Mouse (Mus musculus): Measurements from ENCODE around the gene Jund.

Gene Jund

DNA sequence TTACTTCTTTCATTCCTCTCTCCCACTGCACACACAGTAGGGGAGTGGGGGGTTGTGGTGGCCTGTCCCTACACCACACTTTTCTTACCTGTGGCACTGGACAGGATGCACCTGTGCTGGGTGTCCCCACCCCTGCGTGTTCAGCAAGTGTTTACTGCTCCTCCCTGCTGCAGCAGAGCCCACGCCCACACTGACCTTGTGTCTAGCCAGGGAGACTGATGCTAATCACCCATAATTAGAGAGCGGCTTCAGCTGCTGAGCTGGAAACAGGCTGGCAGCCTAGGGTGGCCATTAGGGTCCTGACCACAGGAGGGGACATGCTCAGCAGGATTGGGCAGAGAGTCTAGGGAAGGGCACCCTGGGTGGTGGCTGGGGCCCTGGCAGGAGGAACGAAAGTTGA, 24.0 kb upstream of the Jund start:
- no peak for DNase-seq (ENCODE audit: low spot score)

GRCm38 (mm10) chr8:70675336-70675735, 23.4 kb upstream of the Jund start:
- no peak for DNase-seq (ENCODE audit: low spot score)

DNA sequence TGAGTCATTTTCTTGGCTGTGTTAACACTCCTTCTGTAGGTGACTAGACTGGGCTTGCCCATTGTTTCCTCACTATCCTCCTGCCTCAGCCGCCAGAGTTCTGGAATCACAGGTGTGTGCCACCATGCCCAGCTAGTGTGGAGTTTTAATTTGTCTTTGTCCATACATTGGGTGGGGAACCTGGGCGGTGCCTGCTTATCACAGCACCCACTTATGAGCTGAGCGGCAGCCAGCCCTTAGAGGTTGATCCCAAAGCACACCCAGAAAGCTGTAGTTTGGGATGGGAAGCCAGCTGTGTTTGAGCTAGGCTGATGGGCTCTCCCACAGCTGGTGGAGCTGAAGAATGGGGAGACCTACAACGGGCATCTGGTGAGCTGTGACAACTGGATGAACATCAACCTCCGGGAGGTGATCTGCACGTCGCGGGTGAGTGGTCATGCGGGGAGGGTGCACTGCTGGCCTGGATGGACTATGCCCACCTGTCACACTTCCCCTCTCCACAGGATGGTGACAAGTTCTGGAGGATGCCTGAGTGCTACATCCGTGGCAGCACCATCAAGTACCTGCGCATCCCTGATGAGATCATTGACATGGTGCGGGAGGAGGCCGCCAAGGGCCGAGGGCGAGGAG, 21.2 kb upstream of the Jund start:
- DNase-seq (ENCODE audit: low spot score) = no peak

GRCm38 (mm10) chr8:70678679-70679078, 20.1 kb upstream of the Jund start:
- no peak for DNase-seq (ENCODE audit: low spot score)

DNA sequence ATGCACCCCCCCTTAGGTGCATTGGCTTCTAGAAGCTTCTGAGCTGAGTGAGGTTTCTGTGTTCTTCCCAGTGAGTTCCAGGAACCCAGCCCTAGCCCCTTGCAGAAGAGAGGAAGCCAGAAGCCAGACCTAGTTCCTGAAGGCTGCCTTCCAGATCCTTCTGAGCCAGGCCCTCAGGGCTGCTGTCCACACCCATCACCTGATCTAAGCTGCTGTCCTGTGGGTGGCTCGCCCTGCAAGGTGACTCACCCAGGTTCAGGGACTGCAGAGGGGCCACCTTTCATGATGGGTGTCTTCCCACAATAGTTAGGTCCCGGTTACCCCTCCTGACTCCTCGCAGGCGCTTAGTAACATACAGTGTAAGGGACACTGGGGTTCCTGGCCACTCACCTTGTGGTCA, 19.3 kb upstream of the Jund start:
- no peak for DNase-seq (ENCODE audit: low spot score)

DNA sequence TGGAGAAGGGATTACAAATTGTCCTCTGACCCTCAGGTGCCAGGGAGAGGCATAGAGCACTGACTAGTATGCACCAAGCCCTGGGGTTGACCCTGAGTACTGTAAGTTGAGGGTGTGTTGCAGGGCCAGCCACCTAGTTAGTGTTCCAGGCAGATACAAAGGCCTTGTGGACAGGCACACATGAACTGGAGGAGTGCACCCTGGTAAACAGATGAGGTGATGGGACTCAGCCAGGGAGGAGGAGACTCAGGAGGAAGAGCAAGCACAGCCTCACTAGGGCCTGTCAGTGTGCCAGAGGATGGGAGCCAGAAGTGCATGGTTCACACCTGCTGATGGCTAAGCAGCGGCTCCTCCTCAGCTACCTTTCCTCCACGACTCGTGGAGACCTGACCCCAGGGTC, 18.7 kb upstream of the Jund start:
- DNase-seq (ENCODE audit: low spot score) = no peak

GRCm38 (mm10) chr8:70681410-70681809, 17.3 kb upstream of the Jund start:
- DNase-seq (ENCODE audit: low spot score) = no peak

GRCm38 (mm10) chr8:70682193-70682592, 16.6 kb upstream of the Jund start:
- no peak for DNase-seq (ENCODE audit: low spot score)

GRCm38 (mm10) chr8:70682692-70683091, 16.1 kb upstream of the Jund start:
- DNase-seq (ENCODE audit: low spot score) = no peak

DNA sequence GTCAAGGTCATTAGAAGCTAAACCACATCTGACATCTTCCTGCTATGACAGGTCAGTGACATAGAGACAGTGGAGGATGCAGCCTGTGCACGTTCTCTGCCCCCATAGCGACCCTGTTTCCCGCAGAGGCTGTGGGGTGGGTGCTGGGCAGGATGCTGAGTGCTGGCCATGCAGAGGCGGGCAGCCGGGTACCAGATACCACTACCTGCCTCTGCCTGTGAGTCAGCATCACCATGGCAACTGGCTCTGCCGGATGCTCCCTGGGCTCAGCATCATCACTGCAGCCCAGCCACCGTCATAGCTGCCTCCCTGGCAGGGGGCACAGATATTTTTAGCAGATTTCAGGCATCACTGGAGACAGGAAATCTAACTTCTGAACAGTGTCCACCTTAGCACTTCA, 14.5 kb upstream of the Jund start:
- DNase-seq (ENCODE audit: low spot score) = no peak

GRCm38 (mm10) chr8:70687576-70687975, 11.2 kb upstream of the Jund start:
- DNase-seq (ENCODE audit: low spot score) = no peak

GRCm38 (mm10) chr8:70688136-70688535, 10.6 kb upstream of the Jund start:
- DNase-seq (ENCODE audit: low spot score) = no peak

- DNase-seq (ENCODE audit: low spot score) = no peak
These were observed 8.8 kb upstream of the Jund start for GRCm38 (mm10) chr8:70689892-70690390.

- no peak for DNase-seq (ENCODE audit: low spot score)
These were observed 7.5 kb upstream of the Jund start for GRCm38 (mm10) chr8:70691230-70691629.

- peak; percentile 79 for DNase-seq (ENCODE audit: low spot score)
These were observed 7.0 kb upstream of the Jund start for GRCm38 (mm10) chr8:70691727-70692231.

DNA sequence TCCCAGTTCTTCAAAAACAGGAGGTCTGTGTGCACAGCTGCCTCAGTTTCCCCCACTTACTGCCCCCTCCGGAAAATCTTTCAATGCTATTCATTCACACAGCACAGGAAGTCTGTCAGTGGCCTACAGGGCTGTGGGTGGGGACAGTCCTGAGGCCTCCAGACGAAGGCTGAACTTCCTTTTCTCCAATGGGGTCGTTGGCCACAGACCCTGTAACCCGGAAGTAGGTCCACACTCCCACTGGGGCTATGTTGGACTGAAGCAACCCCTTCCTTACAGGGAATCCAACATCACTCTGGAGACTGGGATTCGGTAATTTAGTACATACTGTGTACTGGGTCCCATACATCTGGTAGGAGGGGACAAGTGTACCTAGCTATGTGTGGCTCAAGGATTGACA, 5.1 kb upstream of the Jund start:
- DNase-seq (ENCODE audit: low spot score) = no peak

DNA sequence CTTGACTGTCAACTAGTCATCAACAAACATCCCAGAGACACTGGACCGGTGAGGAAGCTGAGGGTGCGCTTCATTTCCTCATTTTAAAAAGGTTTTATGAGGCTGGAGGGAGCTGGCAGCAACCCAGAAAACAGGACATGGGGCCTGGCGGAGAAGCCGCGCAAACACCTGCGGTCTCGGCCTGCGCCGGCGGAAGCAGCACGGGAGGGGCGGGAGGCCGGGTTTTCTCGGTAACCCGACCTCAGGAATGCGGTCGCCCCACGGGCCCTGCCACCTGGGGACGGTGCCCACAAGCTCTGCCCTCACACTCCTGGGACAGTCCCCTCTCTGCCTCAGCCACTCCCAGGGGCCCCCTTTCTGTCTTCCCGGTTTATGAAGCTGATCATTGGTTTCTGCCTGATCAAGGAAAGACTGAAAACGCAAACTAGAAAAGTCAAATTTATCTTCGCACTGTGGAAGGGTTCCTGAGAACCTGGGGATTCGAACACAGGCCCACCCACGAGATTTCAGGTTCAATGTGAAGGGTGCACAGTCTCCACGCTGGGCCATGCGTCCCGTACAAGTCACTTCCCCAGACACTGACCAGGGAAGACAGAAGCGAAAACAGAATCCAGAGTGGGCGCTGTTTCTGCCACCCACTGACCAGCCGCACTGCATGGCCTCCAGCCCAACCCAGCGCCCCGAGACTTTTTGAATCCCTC, 3.3 kb upstream of the Jund start:
- DNase-seq (ENCODE audit: low spot score) = no peak

DNA sequence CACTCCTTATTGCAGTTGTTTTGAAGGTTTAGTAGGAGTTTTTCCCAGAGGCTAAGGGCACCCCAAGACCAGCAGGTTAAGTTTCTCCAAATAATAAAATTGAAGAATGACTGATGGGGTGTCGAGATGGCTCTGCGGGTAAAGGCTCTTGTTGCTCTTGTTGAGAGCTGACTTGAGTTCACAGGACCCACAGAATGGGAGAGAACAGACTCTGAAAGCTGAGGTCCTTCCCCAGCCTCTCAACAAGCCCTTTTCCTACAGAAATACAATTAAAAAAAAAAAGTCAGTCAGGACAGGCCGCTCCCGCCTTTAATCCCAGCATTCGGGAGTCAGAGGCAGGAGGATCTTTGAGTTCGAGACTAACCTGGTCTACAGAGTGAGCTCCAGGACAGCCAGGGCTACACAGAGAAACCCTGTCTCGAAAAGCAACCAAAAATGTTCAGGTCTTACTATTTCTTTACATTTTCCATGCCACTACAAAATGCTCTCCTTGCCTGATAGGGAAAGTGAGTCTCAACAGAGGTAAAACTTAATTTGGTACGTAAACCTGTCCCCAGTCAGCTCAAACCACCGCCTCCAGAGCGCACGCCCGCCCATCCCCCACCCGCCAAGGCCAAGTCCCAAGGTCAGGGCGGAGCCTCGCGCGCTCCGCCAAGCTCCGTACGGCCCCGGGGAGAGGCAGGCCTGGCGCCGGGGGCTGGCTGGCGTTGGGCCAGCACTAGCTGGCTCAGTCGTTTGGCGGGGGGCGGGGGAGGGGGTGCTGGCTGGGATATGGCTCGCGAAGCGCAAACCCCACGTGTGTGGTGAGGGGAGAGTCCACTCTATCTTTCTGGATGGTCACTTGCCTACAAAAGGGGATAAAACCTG, 2.5 kb upstream of the Jund start:
- DNase-seq (ENCODE audit: low spot score) = peak; percentile 74

GRCm38 (mm10) chr8:70696946-70697345, 1.8 kb upstream of the Jund start:
- DNase-seq (ENCODE audit: low spot score) = no peak

- no peak for DNase-seq (ENCODE audit: low spot score)
These were observed 1.1 kb upstream of the Jund start for GRCm38 (mm10) chr8:70697366-70698250.

DNA sequence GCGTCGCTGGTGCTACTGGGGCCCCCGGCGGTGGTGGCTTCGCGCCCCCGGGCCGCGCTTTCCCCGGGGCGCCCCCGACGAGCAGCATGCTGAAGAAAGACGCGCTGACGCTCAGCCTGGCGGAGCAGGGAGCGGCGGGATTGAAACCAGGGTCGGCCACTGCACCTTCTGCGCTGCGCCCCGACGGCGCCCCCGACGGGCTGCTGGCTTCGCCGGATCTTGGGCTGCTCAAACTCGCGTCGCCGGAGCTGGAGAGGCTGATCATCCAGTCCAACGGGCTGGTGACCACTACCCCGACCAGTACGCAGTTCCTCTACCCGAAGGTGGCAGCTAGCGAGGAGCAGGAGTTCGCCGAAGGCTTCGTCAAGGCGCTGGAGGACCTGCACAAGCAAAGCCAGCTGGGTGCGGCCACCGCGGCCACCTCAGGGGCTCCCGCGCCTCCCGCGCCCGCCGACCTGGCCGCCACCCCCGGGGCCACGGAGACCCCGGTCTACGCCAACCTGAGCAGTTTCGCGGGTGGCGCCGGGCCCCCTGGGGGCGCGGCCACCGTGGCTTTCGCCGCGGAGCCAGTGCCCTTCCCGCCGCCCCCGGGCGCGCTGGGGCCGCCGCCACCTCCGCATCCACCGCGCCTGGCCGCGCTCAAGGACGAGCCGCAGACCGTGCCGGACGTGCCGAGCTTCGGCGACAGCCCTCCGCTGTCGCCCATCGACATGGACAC, 526 bp downstream of the Jund start:
- DNase-seq (ENCODE audit: low spot score) = no peak

Data from retina, embryonic 14.5 days (tissue).